Mouse (Mus musculus) splenic B cell, adult 2 months (primary cell): Measurements from ENCODE around the gene Gm49320.
A peak's percentile ranks its signal among the peaks of the same experiment; 100 is the strongest.

Experiments
- DNase-seq: peaks from one replicate; pipeline ENCODE4 v3.0.0-alpha.2; 2011; ENCODE audit warnings: low read depth, low spot score
- H3K27me3 ChIP-seq: 2 replicates; pipeline ENCODE4 v1.6.1; 2012; ENCODE audit warnings: mild to moderate bottlenecking, low read length, moderate library complexity, mixed read lengths; ENCODE audit not compliant: control insufficient read depth, poor library complexity, insufficient read depth, severe bottlenecking
- H3K36me3 ChIP-seq: 2 replicates; pipeline ENCODE4 v1.6.1; 2012; ENCODE audit warnings: mild to moderate bottlenecking, low read length, moderate library complexity, mixed read lengths; ENCODE audit not compliant: control insufficient read depth, poor library complexity, insufficient read depth, severe bottlenecking

The Gm49320 gene

DNA sequence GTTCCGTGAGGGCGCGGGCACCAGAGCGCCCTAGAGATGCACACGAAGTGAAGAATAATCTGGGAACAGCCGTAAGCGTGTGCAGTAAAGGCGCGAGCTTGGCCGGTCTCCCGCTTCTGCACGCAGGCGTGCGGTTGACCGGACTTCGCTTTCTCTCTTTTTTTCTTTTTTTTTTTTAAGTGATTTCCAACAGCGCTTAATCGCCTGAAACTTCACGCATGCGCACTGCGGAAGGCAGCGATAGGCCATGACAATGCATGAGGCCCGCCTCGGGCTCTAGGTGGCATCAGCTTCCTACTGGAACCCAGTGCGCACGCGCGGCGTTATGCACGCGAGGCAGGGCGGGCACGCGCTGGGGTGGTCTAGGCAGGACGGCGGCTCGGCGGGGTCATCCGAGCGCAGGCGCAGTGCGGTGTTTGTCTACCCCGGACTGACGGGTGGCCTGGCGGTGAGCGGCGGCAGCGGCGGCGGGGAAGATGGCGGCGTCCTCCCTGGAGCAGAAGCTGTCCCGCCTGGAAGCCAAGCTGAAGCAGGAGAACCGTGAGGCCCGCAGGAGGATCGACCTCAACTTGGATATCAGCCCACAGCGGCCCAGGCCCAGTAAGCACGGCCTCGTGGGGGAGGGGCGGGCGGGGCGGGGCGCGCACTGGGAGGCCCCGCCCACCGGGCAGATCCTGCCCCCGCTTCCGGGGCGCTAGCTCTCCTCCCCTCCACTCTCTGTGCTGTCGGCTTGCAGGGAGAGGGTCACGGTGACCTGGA is at the start of gene Gm49320, which contains the start of gene Map2k7:
Gene Gm49320 (plus strand): TSS at position 432 of the 759 bp plus-strand sequence.
Gene Map2k7 (plus strand): TSS at position 307 of the 759 bp plus-strand sequence.
- peak; percentile 100 for DNase-seq
- Histone ChIP-seq H3K27me3 (no peaks in the 10 kb centered on the region), H3K36me3 (peaks cover 3% of the 10 kb centered on the region)

GRCm38 (mm10) chr8:4189031-4189722 is 49.5 kb upstream of the Gm49320 start:
- H3K36me3 ChIP-seq: no peaks in the 10 kb centered on the region
- no peak for DNase-seq
- H3K27me3 ChIP-seq: no peaks in the 10 kb centered on the region

- no peak for DNase-seq
- Histone ChIP-seq H3K27me3 (no peaks in the 10 kb centered on the region), H3K36me3 (no peaks in the 10 kb centered on the region)
Measured at GRCm38 (mm10) chr8:4192305-4192704, 46.4 kb upstream of the Gm49320 start.

- H3K36me3 ChIP-seq: no peaks in the 10 kb centered on the region
- no peaks in the 10 kb centered on the region for H3K27me3 ChIP-seq
- DNase-seq: peak; percentile 85
Measured at GRCm38 (mm10) chr8:4192807-4193587, 45.7 kb upstream of the Gm49320 start.

- Histone ChIP-seq H3K27me3 (no peaks in the 10 kb centered on the region), H3K36me3 (no peaks in the 10 kb centered on the region)
- no peak for DNase-seq
Measured at GRCm38 (mm10) chr8:4193588-4193894, 45.1 kb upstream of the Gm49320 start.

- Histone ChIP-seq H3K36me3 (no peaks in the 10 kb centered on the region; the same call in 1 of the 2 replicates), H3K27me3 (no peaks in the 10 kb centered on the region)
- DNase-seq: no peak
Measured at GRCm38 (mm10) chr8:4201321-4201720, 37.3 kb upstream of the Gm49320 start.

GRCm38 (mm10) chr8:4205246-4206123 is 33.2 kb upstream of the Gm49320 start:
- Histone ChIP-seq H3K36me3 (no peaks in the 10 kb centered on the region; the same call in 1 of the 2 replicates), H3K27me3 (no peaks in the 10 kb centered on the region)
- no peak for DNase-seq

GRCm38 (mm10) chr8:4206182-4207015 is 32.3 kb upstream of the Gm49320 start:
- no peak for DNase-seq
- Histone ChIP-seq H3K27me3 (no peaks in the 10 kb centered on the region), H3K36me3 (no peaks in the 10 kb centered on the region; the same call in 1 of the 2 replicates)

GRCm38 (mm10) chr8:4207016-4207350 is 31.7 kb upstream of the Gm49320 start:
- no peaks in the 10 kb centered on the region for H3K27me3 ChIP-seq
- H3K36me3 ChIP-seq: no peaks in the 10 kb centered on the region; the same call in 1 of the 2 replicates
- no peak for DNase-seq

GRCm38 (mm10) chr8:4211097-4211496 is 27.6 kb upstream of the Gm49320 start:
- Histone ChIP-seq H3K36me3 (no peaks in the 10 kb centered on the region; the same call in 1 of the 2 replicates), H3K27me3 (no peaks in the 10 kb centered on the region)
- DNase-seq: peak; percentile 12

- no peaks in the 10 kb centered on the region for H3K27me3 ChIP-seq
- DNase-seq: peak; percentile 35
- no peaks in the 10 kb centered on the region for H3K36me3 ChIP-seq
Measured at GRCm38 (mm10) chr8:4212809-4213209, 25.9 kb upstream of the Gm49320 start.

DNA sequence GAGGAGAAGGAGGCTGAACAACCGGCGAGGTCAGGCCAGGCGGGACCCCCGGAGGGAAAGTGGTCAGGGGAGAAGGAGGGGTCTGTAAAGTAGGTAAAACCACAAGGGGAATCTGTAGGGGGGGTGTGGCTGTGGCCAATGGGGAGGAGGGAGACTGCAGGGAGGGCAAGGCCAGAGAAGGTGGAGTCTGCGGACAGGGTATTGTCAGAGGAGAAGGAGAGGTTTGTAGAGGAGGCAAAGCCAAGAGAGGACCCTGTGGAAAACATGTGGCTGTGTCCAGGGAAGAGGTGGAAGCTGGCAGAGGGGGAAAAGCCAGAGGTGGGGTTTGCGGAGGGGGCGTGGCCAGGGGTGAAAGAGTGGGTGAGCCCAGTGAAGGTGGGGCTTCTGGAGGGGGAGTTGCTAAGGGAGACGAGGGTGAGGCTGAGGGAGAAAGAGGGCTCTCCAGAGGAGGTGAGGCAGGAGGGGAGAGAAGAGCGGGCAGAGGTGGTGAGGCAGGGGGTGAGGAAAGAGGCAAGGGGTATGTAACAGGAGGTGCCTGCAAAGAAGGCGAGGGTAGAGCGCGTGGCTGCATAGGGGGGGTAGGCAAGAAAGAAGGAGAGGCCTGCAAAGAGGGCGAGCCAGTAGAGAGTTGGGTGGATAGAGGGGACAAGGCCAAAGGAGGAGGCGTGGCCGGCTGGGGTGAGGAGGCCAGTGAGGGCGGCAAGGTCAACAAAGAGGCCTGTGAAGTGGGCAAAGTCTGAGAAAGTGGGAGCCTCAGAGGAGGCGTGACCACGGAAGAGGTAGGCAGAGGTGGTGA is 25.3 kb upstream of the Gm49320 start:
- H3K27me3 ChIP-seq: no peaks in the 10 kb centered on the region
- H3K36me3 ChIP-seq: no peaks in the 10 kb centered on the region
- DNase-seq: peak; percentile 34
